Mouse (Mus musculus): ENCODE measurements at regions not wholly inside any gene's neighbourhood (a gene's known extent, or its start where the extent isn't known, plus 50 kb on each side); places are given as distances from the start of the nearest gene placed in this dataset.

GRCm38 (mm10) chr10:29852516-29852915 is 316.8 kb upstream of the Rspo3 start:
- TF ChIP-seq ZNF384 (IDR thresholded peaks at IDR 0.05; ENCODE audit: low read depth, low read length) (no peak), CTCF (IDR thresholded peaks at IDR 0.05 in 2 of 3, conservative IDR thresholded peaks at IDR 0.05 in 1 of 3; ENCODE audit: control insufficient read depth in 1 of 3, insufficient read depth in 1 of 3, low read depth in 2 of 3, low read length in 3 of 3, poor library complexity in 1 of 3, severe bottlenecking in 1 of 3) (no peak), GATA1 (IDR thresholded peaks at IDR 0.05; ENCODE audit: low read depth, low read length) (no peak), EP300 (IDR thresholded peaks at IDR 0.05; ENCODE audit: low read depth in 1 of 2, low read length in 2 of 2) (no peak), POLR2A (IDR thresholded peaks at IDR 0.05; ENCODE audit: control insufficient read depth in 1 of 2, insufficient read depth in 1 of 2, low read depth in 1 of 2, low read length in 2 of 2, poor library complexity in 1 of 2) (no peak)

All from MEL (cell line).